Mouse (Mus musculus) myocyte (in vitro differentiated cells): ENCODE results near the gene Med16. TPM values are rescaled to one million over a fixed set of nuclear protein-coding genes. Genes with fewer than 3 reads are reported as not detected.

Source experiments
- H3K27me3 ChIP-seq: one replicate; pipeline ENCODE4 v1.6.1; 2011; ENCODE audit not compliant: control insufficient read depth, insufficient read depth, insufficient read length
- H3K36me3 ChIP-seq: one replicate; pipeline ENCODE4 v1.6.1; 2011; ENCODE audit not compliant: control insufficient read depth, insufficient read depth
- H3K4me2 ChIP-seq: one replicate; pipeline ENCODE4 v1.6.1; 2011; ENCODE audit warnings: low read depth, control low read depth
- H3K4me3 ChIP-seq: one replicate; pipeline ENCODE4 v1.5.1; 2011; ENCODE audit warnings: mild to moderate bottlenecking, control low read depth, moderate library complexity
- H3K79me2 ChIP-seq: one replicate; pipeline ENCODE4 v1.6.1; 2011; ENCODE audit not compliant: control insufficient read depth, insufficient read depth
- H3ac ChIP-seq: one replicate; pipeline ENCODE4 v1.6.1; 2011; ENCODE audit not compliant: control insufficient read depth, insufficient read length
- CEBPB ChIP-seq: IDR thresholded peaks from 2 replicates; pipeline ENCODE4 v1.6.1; 2011; ENCODE audit warnings: mild to moderate bottlenecking, moderate library complexity; ENCODE audit not compliant: poor library complexity, insufficient read depth, severe bottlenecking
- E2F4 ChIP-seq: IDR thresholded peaks from one replicate; pipeline ENCODE4 v1.6.1; 2011; ENCODE audit warnings: mild to moderate bottlenecking, control low read depth, moderate library complexity; ENCODE audit not compliant: insufficient read depth
- MAX ChIP-seq: IDR thresholded peaks from one replicate; pipeline ENCODE4 v1.6.1; 2011; ENCODE audit warnings: low read depth, mild to moderate bottlenecking, control low read depth
- MYOD1 ChIP-seq, 3 experiments: IDR thresholded peaks; one replicate each; pipeline ENCODE4 v1.6.1; 2011; ENCODE audit warnings: control low read depth in 2 of 3, low read depth in 2 of 3, mild to moderate bottlenecking in 2 of 3, moderate library complexity in 1 of 3; ENCODE audit not compliant: insufficient read length in 2 of 3, control insufficient read depth in 1 of 3
- MYOG ChIP-seq, 3 experiments: IDR thresholded peaks; one replicate each; pipeline ENCODE4 v1.6.1; 2011; ENCODE audit warnings: control low read depth in 2 of 3, low read depth in 2 of 3, mild to moderate bottlenecking in 2 of 3; ENCODE audit not compliant: insufficient read length in 2 of 3, control insufficient read depth in 1 of 3, insufficient read depth in 1 of 3
- POLR2A ChIP-seq: IDR thresholded peaks from one replicate; pipeline ENCODE4 v1.6.1; 2011; ENCODE audit warnings: low read depth, mild to moderate bottlenecking, control low read depth, moderate library complexity; ENCODE audit not compliant: insufficient read length
- POLR2AphosphoS2 ChIP-seq: IDR thresholded peaks from one replicate; pipeline ENCODE4 v1.6.1; 2011; ENCODE audit warnings: low read depth, control low read depth; ENCODE audit not compliant: insufficient read length
- REST ChIP-seq: IDR thresholded peaks from one replicate; pipeline ENCODE4 v1.6.1; 2011; ENCODE audit warnings: mild to moderate bottlenecking, control low read depth, moderate library complexity; ENCODE audit not compliant: insufficient read depth, insufficient read length
- SRF ChIP-seq: IDR thresholded peaks from one replicate; pipeline ENCODE4 v1.6.1; 2011; ENCODE audit warnings: low read depth; ENCODE audit not compliant: control insufficient read depth, insufficient read length
- TCF12 ChIP-seq: IDR thresholded peaks from one replicate; pipeline ENCODE4 v1.6.1; 2011; ENCODE audit warnings: mild to moderate bottlenecking, control low read depth; ENCODE audit not compliant: poor library complexity, insufficient read depth, severe bottlenecking
- TCF3 ChIP-seq: IDR thresholded peaks from one replicate; pipeline ENCODE4 v1.6.1; 2011; ENCODE audit warnings: low read depth, control low read depth; ENCODE audit not compliant: insufficient read length
- USF1 ChIP-seq: IDR thresholded peaks from one replicate; pipeline ENCODE4 v1.6.1; 2011; ENCODE audit warnings: low read depth, mild to moderate bottlenecking, control low read depth, moderate library complexity
- polyA plus RNA-seq: library from polyadenylated mRNA; unstranded; fragments of >200 nt; fragmentation: generic; extraction: Trizol; gene quantifications from one replicate; pipeline ENCODE4 v1.2.1, GENCODE M21; 2012; ENCODE audit warnings: missing spikeins

Gene Med16
- polyA plus RNA-seq, 1 experiment, result 31.4 TPM

- peaks cover 1% of the 10 kb centered on the region for H3K27me3 ChIP-seq
- peaks cover 5% of the 10 kb centered on the region for H3K36me3 ChIP-seq
- TF ChIP-seq POLR2A, result peak; percentile 32
- TF ChIP-seq E2F4, result peak; percentile 55
- TF ChIP-seq MAX, result no peak
- no peak for TF ChIP-seq TCF12
- no peak for TF ChIP-seq REST
- H3ac ChIP-seq, result peak within 1 kb of the TSS; percentile 12
- H3K79me2 ChIP-seq, result peaks cover 4% of the 10 kb centered on the region
- H3K4me2 ChIP-seq, result peak within 1 kb of the TSS; percentile 99
- peak within 1 kb of the TSS; percentile 96 for H3K4me3 ChIP-seq
Measured at GRCm38 (mm10) chr10:79926491-79927323, 18.0 kb upstream of the Med16 start, which contains the start of gene Arid3a. Arid3a (plus strand) TSS chr10:79927043.

GRCm38 (mm10) chr10:79925785-79926490, 17.2 kb upstream of the Med16 start:
- peak overlapping the region; percentile 99 for H3K4me2 ChIP-seq

GRCm38 (mm10) chr10:79924998-79925784, 16.5 kb upstream of the Med16 start:
- Histone ChIP-seq H3K4me3 (peak overlapping the region; percentile 96), H3K36me3 (no peaks in the 10 kb centered on the region), H3ac (no peak overlapping the region), H3K79me2 (peaks cover 4% of the 10 kb centered on the region), H3K4me2 (peak overlapping the region; percentile 99), H3K27me3 (peaks cover 17% of the 10 kb centered on the region)
- TF ChIP-seq TCF3 (no peak), POLR2A (no peak), POLR2AphosphoS2 (no peak), E2F4 (no peak), CEBPB (no peak), SRF (no peak), REST (no peak), MYOG (IDR thresholded peaks at IDR 0.05; ENCODE audit: control insufficient read depth in 1 of 3, insufficient read depth in 1 of 3, insufficient read length in 2 of 3, low read depth in 2 of 3) (no peak), MAX (no peak), TCF12 (no peak), USF1 (no peak), MYOD1 (IDR thresholded peaks at IDR 0.05; ENCODE audit: control insufficient read depth in 1 of 3, insufficient read length in 2 of 3, low read depth in 2 of 3) (no peak)

More at GRCm38 (mm10) chr10:79925785-79926490, 17.2 kb upstream of the Med16 start:
- peaks cover 4% of the 10 kb centered on the region for H3K79me2 ChIP-seq
- H3K4me3 ChIP-seq, result peak overlapping the region; percentile 96
- H3ac ChIP-seq, result no peak overlapping the region
- H3K27me3 ChIP-seq, result peaks cover 9% of the 10 kb centered on the region
- TF ChIP-seq MYOG (IDR thresholded peaks at IDR 0.05; ENCODE audit: control insufficient read depth in 1 of 3, insufficient read depth in 1 of 3, insufficient read length in 2 of 3, low read depth in 2 of 3), result no peak
- no peaks in the 10 kb centered on the region for H3K36me3 ChIP-seq

- TF ChIP-seq SRF, result no peak
- TF ChIP-seq MYOG (IDR thresholded peaks at IDR 0.05; ENCODE audit: control insufficient read depth in 1 of 3, insufficient read depth in 1 of 3, insufficient read length in 2 of 3, low read depth in 2 of 3), result peak in 2 of 3 experiments; percentile 1 to 4
- peaks cover 1% of the 10 kb centered on the region for H3K79me2 ChIP-seq
- H3K36me3 ChIP-seq, result no peaks in the 10 kb centered on the region
- no peak overlapping the region for H3K4me3 ChIP-seq
- H3K4me2 ChIP-seq, result no peak overlapping the region
- H3ac ChIP-seq, result no peak overlapping the region
- peaks cover 32% of the 10 kb centered on the region for H3K27me3 ChIP-seq
Measured at GRCm38 (mm10) chr10:79921572-79921971, 12.8 kb upstream of the Med16 start.

GRCm38 (mm10) chr10:79920958-79921535, 12.3 kb upstream of the Med16 start, which contains the start of gene R3hdm4:
R3hdm4 (minus strand) TSS chr10:79921208.
- Histone ChIP-seq H3K79me2 (peaks cover 6% of the 10 kb centered on the region), H3K4me3 (no peak within 1 kb of the TSS), H3K36me3 (no peaks in the 10 kb centered on the region), H3K27me3 (peaks cover 32% of the 10 kb centered on the region), H3K4me2 (no peak within 1 kb of the TSS), H3ac (no peak within 1 kb of the TSS)
- no peak for TF ChIP-seq USF1
- TF ChIP-seq E2F4, result no peak
- TF ChIP-seq MYOD1 (IDR thresholded peaks at IDR 0.05; ENCODE audit: control insufficient read depth in 1 of 3, insufficient read length in 2 of 3, low read depth in 2 of 3), result no peak
- no peak for TF ChIP-seq REST
- TF ChIP-seq CEBPB, result no peak
- no peak for TF ChIP-seq POLR2AphosphoS2
- no peak for TF ChIP-seq MYOG (IDR thresholded peaks at IDR 0.05; ENCODE audit: control insufficient read depth in 1 of 3, insufficient read depth in 1 of 3, insufficient read length in 2 of 3, low read depth in 2 of 3)
- no peak for TF ChIP-seq POLR2A
- TF ChIP-seq MAX, result no peak
- TF ChIP-seq TCF12, result no peak
- TF ChIP-seq TCF3, result no peak
- no peak for TF ChIP-seq SRF
